Mouse (Mus musculus) MEL (cell line): ENCODE results near the gene Lemd1.

Source experiments
- CHD2 ChIP-seq: IDR thresholded peaks from 2 replicates; pipeline ENCODE4 v1.6.1; 2011; ENCODE audit warnings: low read length, improper control_type of control experiment
- CTCF ChIP-seq, 3 experiments: IDR thresholded peaks in 2 of 3; conservative IDR thresholded peaks in 1 of 3; 2 replicates each; pipeline ENCODE4 v1.5.1; 2011 to 2012; ENCODE audit warnings: low read length in 3 of 3, low read depth in 2 of 3, mild to moderate bottlenecking in 2 of 3, improper control_type of control experiment in 1 of 3, inconsistent platforms in 1 of 3, mixed read lengths in 1 of 3, moderate library complexity in 1 of 3; ENCODE audit not compliant: control insufficient read depth in 1 of 3, insufficient read depth in 1 of 3, poor library complexity in 1 of 3, severe bottlenecking in 1 of 3
- E2F4 ChIP-seq: IDR thresholded peaks from 2 replicates; pipeline ENCODE4 v1.6.1; 2011; ENCODE audit warnings: low read depth, low read length, improper control_type of control experiment, borderline replicate concordance
- EP300 ChIP-seq, 2 experiments: IDR thresholded peaks; 2 replicates each; pipeline ENCODE4 v1.6.1; 2011; ENCODE audit warnings: improper control_type of control experiment in 2 of 2, low read length in 2 of 2, low read depth in 1 of 2, mild to moderate bottlenecking in 1 of 2
- HCFC1 ChIP-seq: IDR thresholded peaks from 2 replicates; pipeline ENCODE4 v1.6.1; 2012; ENCODE audit warnings: low read depth, mild to moderate bottlenecking, inconsistent platforms, low read length, improper control_type of control experiment, moderate library complexity
- MEF2A ChIP-seq: IDR thresholded peaks from 2 replicates; pipeline ENCODE4 v1.6.1; 2014; ENCODE audit warnings: low read depth, mild to moderate bottlenecking, inconsistent platforms, low read length, improper control_type of control experiment; ENCODE audit not compliant: poor library complexity, insufficient replicate concordance, severe bottlenecking; ENCODE audit errors: extremely low read depth
- POLR2A ChIP-seq, 2 experiments: IDR thresholded peaks; 2 replicates each; pipeline ENCODE4 v1.6.1; 2011 to 2012; ENCODE audit warnings: low read length in 2 of 2, mild to moderate bottlenecking in 2 of 2, control low read depth in 1 of 2, improper control_type of control experiment in 1 of 2, low read depth in 1 of 2, moderate library complexity in 1 of 2; ENCODE audit not compliant: control insufficient read depth in 1 of 2, insufficient read depth in 1 of 2, poor library complexity in 1 of 2
- UBTF ChIP-seq: IDR thresholded peaks from 2 replicates; pipeline ENCODE4 v1.6.1; 2012; ENCODE audit warnings: low read depth, mild to moderate bottlenecking, inconsistent platforms, low read length, improper control_type of control experiment, moderate library complexity, borderline replicate concordance; ENCODE audit not compliant: insufficient read depth
- USF1 ChIP-seq: IDR thresholded peaks from 2 replicates; pipeline ENCODE4 v1.6.1; 2014; ENCODE audit warnings: low read depth, mild to moderate bottlenecking, inconsistent platforms, low read length, improper control_type of control experiment, moderate library complexity
- USF2 ChIP-seq, 2 experiments: IDR thresholded peaks; 2 replicates each; pipeline ENCODE4 v1.6.1; 2011 to 2012; ENCODE audit warnings: improper control_type of control experiment in 2 of 2, low read length in 2 of 2, borderline replicate concordance in 1 of 2, inconsistent platforms in 1 of 2, low read depth in 1 of 2, mild to moderate bottlenecking in 1 of 2; ENCODE audit not compliant: insufficient read depth in 1 of 2
- ZKSCAN1 ChIP-seq: IDR thresholded peaks from 2 replicates; pipeline ENCODE4 v1.6.1; 2012; ENCODE audit warnings: low read depth, mild to moderate bottlenecking, inconsistent platforms, low read length, improper control_type of control experiment, moderate library complexity
- ZNF384 ChIP-seq: IDR thresholded peaks from 2 replicates; pipeline ENCODE4 v1.6.1; 2012; ENCODE audit warnings: low read depth, mild to moderate bottlenecking, inconsistent platforms, low read length, improper control_type of control experiment

DNA sequence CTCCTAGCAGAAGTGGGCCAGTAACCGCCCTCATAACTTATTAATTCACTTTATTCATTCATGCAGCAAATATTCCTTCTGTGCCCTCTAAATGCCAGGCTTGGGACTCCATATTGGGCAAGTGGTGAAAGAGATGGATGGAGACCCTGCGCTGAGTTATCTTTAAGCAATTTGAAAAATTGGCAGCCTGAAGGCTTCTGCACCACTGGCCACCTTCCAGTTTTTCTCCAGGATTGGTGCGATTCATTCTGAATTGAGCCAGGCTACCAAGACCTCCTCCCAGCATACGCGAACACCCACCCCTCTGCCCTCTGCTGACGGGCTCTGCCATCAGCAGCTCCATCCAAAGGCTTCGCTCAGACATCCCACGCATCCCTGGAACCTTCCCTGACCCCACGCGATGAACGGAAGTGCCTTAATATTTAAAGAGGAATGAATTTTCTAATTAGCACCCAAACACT, 96.8 kb downstream of the Lemd1 start:
- TF ChIP-seq ZNF384 = no peak
- TF ChIP-seq MEF2A = no peak
- TF ChIP-seq ZKSCAN1 = no peak
- TF ChIP-seq POLR2A (IDR thresholded peaks at IDR 0.05; ENCODE audit: control insufficient read depth in 1 of 2, insufficient read depth in 1 of 2, low read depth in 1 of 2, low read length in 2 of 2, poor library complexity in 1 of 2) = no peak
- TF ChIP-seq CHD2 = no peak
- no peak for TF ChIP-seq CTCF (IDR thresholded peaks at IDR 0.05 in 2 of 3, conservative IDR thresholded peaks at IDR 0.05 in 1 of 3; ENCODE audit: control insufficient read depth in 1 of 3, insufficient read depth in 1 of 3, low read depth in 2 of 3, low read length in 3 of 3, poor library complexity in 1 of 3, severe bottlenecking in 1 of 3)
- TF ChIP-seq HCFC1 = no peak
- TF ChIP-seq USF2 (IDR thresholded peaks at IDR 0.05; ENCODE audit: borderline replicate concordance in 1 of 2, insufficient read depth in 1 of 2, low read depth in 1 of 2, low read length in 2 of 2) = no peak
- no peak for TF ChIP-seq USF1
- TF ChIP-seq EP300 (IDR thresholded peaks at IDR 0.05; ENCODE audit: low read depth in 1 of 2, low read length in 2 of 2) = no peak
- TF ChIP-seq UBTF = no peak
- TF ChIP-seq E2F4 = no peak
